Mouse (Mus musculus) midbrain, postnatal 0 days (tissue): ENCODE results near the gene Tbxa2r. TPM values are rescaled to one million over a fixed set of nuclear protein-coding genes. Genes with fewer than 3 reads are reported as not detected.
A peak's percentile ranks its signal among the peaks of the same experiment; 100 is the strongest.

Experiments
- ATAC-seq: fragments of 200-750 bp; cut with Nextera tagmentation; 2 replicates; pipeline ENCODE4 v1.8.0; 2017; ENCODE audit warnings: moderate number of reproducible peaks, mild to moderate bottlenecking, moderate TSS enrichment, moderate library complexity; ENCODE audit not compliant: low FRiP score
- DNase-seq: peaks from one replicate; pipeline ENCODE4 v3.0.0-alpha.2; 2015; ENCODE audit warnings: low spot score
- H3K27ac ChIP-seq: fragments of 300-500 bp; sonication (generic); 2 replicates; pipeline ENCODE4 v1.5.1; 2014; ENCODE audit warnings: low read depth, mild to moderate bottlenecking, low read length, mixed read lengths
- H3K27me3 ChIP-seq: fragments of 300-500 bp; sonication (generic); 2 replicates; pipeline ENCODE4 v1.6.1; 2014; ENCODE audit warnings: low read length, control low read depth, mixed read lengths; ENCODE audit not compliant: insufficient read depth
- H3K36me3 ChIP-seq: fragments of 300-500 bp; sonication (generic); 2 replicates; pipeline ENCODE4 v1.6.1; 2014; ENCODE audit warnings: low read length, control low read depth, mixed read lengths; ENCODE audit not compliant: insufficient read depth
- H3K4me1 ChIP-seq: fragments of 300-500 bp; sonication (generic); 2 replicates; pipeline ENCODE4 v1.6.1; 2014; ENCODE audit warnings: mild to moderate bottlenecking, control low read depth, antibody characterized with exemption, low read length, mixed read lengths; ENCODE audit not compliant: insufficient read depth
- H3K4me2 ChIP-seq: fragments of 300-500 bp; sonication (generic); 2 replicates; pipeline ENCODE4 v1.6.1; 2014; ENCODE audit warnings: low read depth, mild to moderate bottlenecking, low read length, mixed read lengths; ENCODE audit not compliant: poor library complexity, severe bottlenecking
- H3K4me3 ChIP-seq: fragments of 300-500 bp; sonication (generic); 2 replicates; pipeline ENCODE4 v1.5.1; 2014; ENCODE audit warnings: low read depth, mild to moderate bottlenecking, low read length, moderate library complexity
- H3K9ac ChIP-seq: fragments of 300-500 bp; sonication (generic); replicated peaks from 2 replicates; pipeline ENCODE4 v1.6.1; 2014; ENCODE audit warnings: mild to moderate bottlenecking, low read length, moderate library complexity, mixed read lengths; ENCODE audit not compliant: poor library complexity, severe bottlenecking
- H3K9me3 ChIP-seq: fragments of 300-500 bp; sonication (generic); 2 replicates; pipeline ENCODE4 v1.6.1; 2016; ENCODE audit warnings: low read length, control low read depth
- CTCF ChIP-seq: IDR thresholded peaks from 2 replicates; pipeline ENCODE4 v1.5.1; 2016; ENCODE audit warnings: antibody characterized with exemption, mild to moderate bottlenecking
- WGBS: fragments of 180-500 bp; shearing (Covaris S2); extraction: QIAGEN DNeasy Blood & Tissue Kit; methylation state at CpG from one replicate; pipeline ENCODE4 v1.1.7; 2014; 5-methylcytosine and 5-hydroxymethylcytosine counted together
- polyA plus RNA-seq: library from polyadenylated mRNA; unstranded; fragments of >200 nt; fragmentation: Nextera tagmentation; extraction: Ambion mirVana; gene quantifications from 2 replicates; pipeline ENCODE4 v1.2.1, GENCODE M21; 2015
- total RNA-seq: library from RNA; depleted of rRNA; stranded (reverse); fragments of >200 nt; gene quantifications from 2 replicates; pipeline ENCODE4 v1.2.3, GENCODE M21; 2014

Gene Tbxa2r
- total and polyA plus RNA-seq, 2 experiments from 2014 or later: 3.8 to 7.0 TPM

- 77% methylated on average over 14 of the region's 14 CpGs for WGBS
- ATAC-seq: no peak
- no peak overlapping the region for H3K27ac ChIP-seq
Measured at GRCm38 (mm10) chr10:81302781-81303218, 25.7 kb upstream of the Tbxa2r start.

GRCm38 (mm10) chr10:81303258-81303657, 25.3 kb upstream of the Tbxa2r start:
- Histone ChIP-seq H3K9me3 (no peaks in the 10 kb centered on the region), H3K9ac (no peak overlapping the region), H3K4me3 (no peak overlapping the region), H3K36me3 (peaks cover 22% of the 10 kb centered on the region), H3K27ac (no peak overlapping the region), H3K4me2 (no peak overlapping the region), H3K4me1 (no peaks in the 10 kb centered on the region), H3K27me3 (no peaks in the 10 kb centered on the region)
- DNase-seq (no peak), ATAC-seq (no peak)
- 77% methylated on average over 10 of the region's 10 CpGs for whole genome bisulfite sequencing
- no peak for TF ChIP-seq CTCF

More at GRCm38 (mm10) chr10:81302781-81303218, 25.7 kb upstream of the Tbxa2r start:
- Histone ChIP-seq H3K4me1 (no peaks in the 10 kb centered on the region), H3K27me3 (no peaks in the 10 kb centered on the region), H3K4me2 (no peak overlapping the region), H3K9ac (0 out of 2 replicates have a peak overlapping the region, but pooled peaks have one; percentile 13), H3K4me3 (no peak overlapping the region), H3K36me3 (peaks cover 18% of the 10 kb centered on the region), H3K9me3 (no peaks in the 10 kb centered on the region)
- TF ChIP-seq CTCF: no peak
- DNase-seq: no peak

GRCm38 (mm10) chr10:81303761-81304160, 24.8 kb upstream of the Tbxa2r start:
- H3K27me3 ChIP-seq: no peaks in the 10 kb centered on the region
- H3K36me3 ChIP-seq: peaks cover 26% of the 10 kb centered on the region
- H3K27ac ChIP-seq: no peak overlapping the region
- no peaks in the 10 kb centered on the region for H3K4me1 ChIP-seq
- H3K9me3 ChIP-seq: no peaks in the 10 kb centered on the region
- TF ChIP-seq CTCF: no peak
- 84% methylated on average over 7 of the region's 7 CpGs for WGBS
- no peak overlapping the region for H3K4me2 ChIP-seq
- no peak overlapping the region for H3K4me3 ChIP-seq
- no peak overlapping the region for H3K9ac ChIP-seq
- no peak for DNase-seq
- ATAC-seq: no peak

GRCm38 (mm10) chr10:81304597-81305238, 23.8 kb upstream of the Tbxa2r start:
- WGBS: 20% methylated on average over 7 of the region's 9 CpGs
- no peak overlapping the region for H3K27ac ChIP-seq
- H3K36me3 ChIP-seq: peaks cover 35% of the 10 kb centered on the region
- H3K9ac ChIP-seq: no peak overlapping the region
- peak; percentile 72 for TF ChIP-seq CTCF
- H3K4me2 ChIP-seq: no peak overlapping the region
- no peaks in the 10 kb centered on the region for H3K9me3 ChIP-seq
- ATAC-seq (no peak), DNase-seq (peak; percentile 38)
- no peaks in the 10 kb centered on the region for H3K4me1 ChIP-seq
- H3K27me3 ChIP-seq: no peaks in the 10 kb centered on the region
- no peak overlapping the region for H3K4me3 ChIP-seq

- H3K9me3 ChIP-seq: no peaks in the 10 kb centered on the region
- H3K9ac ChIP-seq: no peak overlapping the region
- TF ChIP-seq CTCF: no peak
- no peak overlapping the region for H3K27ac ChIP-seq
- no peak overlapping the region for H3K4me3 ChIP-seq
- no peak overlapping the region for H3K4me2 ChIP-seq
- ATAC-seq (no peak), DNase-seq (no peak)
- H3K36me3 ChIP-seq: peaks cover 44% of the 10 kb centered on the region
- 94% methylated on average over 14 of the region's 14 CpGs for WGBS
- no peaks in the 10 kb centered on the region for H3K4me1 ChIP-seq
- H3K27me3 ChIP-seq: no peaks in the 10 kb centered on the region
Measured at GRCm38 (mm10) chr10:81305663-81306062, 22.9 kb upstream of the Tbxa2r start.

- no peak for TF ChIP-seq CTCF
- no peak for ATAC-seq
- no peak for DNase-seq
- Histone ChIP-seq H3K36me3 (peaks cover 50% of the 10 kb centered on the region), H3K4me3 (no peak overlapping the region), H3K4me1 (no peaks in the 10 kb centered on the region), H3K4me2 (no peak overlapping the region), H3K9me3 (no peaks in the 10 kb centered on the region), H3K27me3 (no peaks in the 10 kb centered on the region), H3K27ac (no peak overlapping the region), H3K9ac (no peak overlapping the region)
- 94% methylated on average over 12 of the region's 12 CpGs for WGBS
Measured at GRCm38 (mm10) chr10:81306173-81306668, 22.3 kb upstream of the Tbxa2r start.
